Mouse (Mus musculus): ENCODE data around the gene Tenm4. TPM values are rescaled to one million over a fixed set of nuclear protein-coding genes. Genes with fewer than 3 reads are reported as not detected.

Tenm4 gene
- polyA plus RNA-seq, 1 experiment from 2014 or later = 47.1 TPM

DNA sequence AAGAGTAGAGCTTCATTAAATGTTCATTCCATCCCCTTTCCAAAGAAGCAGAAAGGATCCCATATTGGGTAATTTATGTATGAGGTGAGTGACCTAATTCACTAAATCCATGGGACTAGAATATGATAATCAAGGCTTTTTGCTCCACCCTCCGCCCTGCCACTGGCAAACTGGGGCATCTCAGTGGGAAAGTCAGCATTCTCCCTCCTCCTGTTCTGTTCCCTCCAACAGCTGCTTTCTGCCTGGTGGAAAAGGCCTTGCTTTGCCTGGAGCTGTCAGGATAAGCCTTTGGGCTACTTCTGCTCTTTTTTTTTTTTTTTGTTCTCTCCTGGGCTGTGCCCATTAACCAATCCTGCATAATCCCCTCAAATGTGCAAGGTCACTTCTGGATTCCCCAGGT is 51.5 kb downstream of the Tenm4 start:
- ATAC-seq = no peak
- no peaks in the 10 kb centered on the region for H3K9me3 ChIP-seq
- H3K4me1 ChIP-seq (replicated peaks) = peaks cover 8% of the 10 kb centered on the region; the same call in 1 of the 2 replicates
- no peaks in the 10 kb centered on the region for H3K36me3 ChIP-seq
- H3K27me3 ChIP-seq = no peaks in the 10 kb centered on the region
- H3K4me2 ChIP-seq (replicated peaks) = no peak overlapping the region
- H3K9ac ChIP-seq (replicated peaks) = no peak overlapping the region
- H3K27ac ChIP-seq = no peak overlapping the region
- no peak overlapping the region for H3K4me3 ChIP-seq (replicated peaks)
- WGBS = 79% methylated on average over 1 of the region's 1 CpGs

DNA sequence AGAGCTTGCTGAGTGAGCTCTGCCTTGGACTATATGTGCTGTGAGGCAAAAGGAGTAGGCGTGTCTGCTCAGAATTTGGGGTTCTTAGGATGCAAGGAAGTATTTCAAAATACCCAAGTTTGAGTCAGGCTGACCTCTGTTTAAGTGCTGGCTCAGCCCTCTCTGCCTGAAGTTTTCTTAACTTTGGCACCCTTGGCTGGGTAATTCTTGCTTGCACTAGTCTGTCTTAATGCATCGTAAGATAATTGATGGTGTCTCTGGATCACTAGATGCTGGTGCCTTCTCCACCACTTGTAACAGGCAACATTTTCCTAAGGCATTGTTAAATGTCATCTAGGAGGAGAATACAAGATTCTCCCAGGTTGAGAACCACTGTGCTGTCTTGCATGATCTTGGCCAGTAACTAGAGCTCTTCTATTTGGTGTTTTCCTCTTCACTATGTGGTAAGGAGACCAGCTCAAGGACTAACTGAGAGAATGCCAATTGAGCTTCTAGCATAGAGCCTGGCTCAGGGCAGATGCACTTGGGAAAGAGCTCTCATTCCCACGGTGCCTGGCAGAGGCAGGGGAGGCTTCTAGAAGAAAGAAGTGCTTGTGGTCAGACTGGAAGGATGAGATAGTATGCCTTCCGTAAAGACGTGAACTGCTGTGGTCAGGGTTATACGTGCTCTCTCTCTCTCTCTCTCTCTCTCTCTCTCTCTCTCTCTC is 57.7 kb downstream of the Tenm4 start:
- no peak for ATAC-seq
- peaks cover 21% of the 10 kb centered on the region for H3K4me1 ChIP-seq (replicated peaks)
- no peaks in the 10 kb centered on the region for H3K27me3 ChIP-seq
- no peaks in the 10 kb centered on the region for H3K9me3 ChIP-seq
- no peak overlapping the region for H3K9ac ChIP-seq (replicated peaks)
- no peak overlapping the region for H3K27ac ChIP-seq
- H3K4me2 ChIP-seq (replicated peaks) = no peak overlapping the region
- H3K4me3 ChIP-seq (replicated peaks) = no peak overlapping the region
- no peaks in the 10 kb centered on the region for H3K36me3 ChIP-seq
- WGBS = 88% methylated on average over 6 of the region's 6 CpGs

DNA sequence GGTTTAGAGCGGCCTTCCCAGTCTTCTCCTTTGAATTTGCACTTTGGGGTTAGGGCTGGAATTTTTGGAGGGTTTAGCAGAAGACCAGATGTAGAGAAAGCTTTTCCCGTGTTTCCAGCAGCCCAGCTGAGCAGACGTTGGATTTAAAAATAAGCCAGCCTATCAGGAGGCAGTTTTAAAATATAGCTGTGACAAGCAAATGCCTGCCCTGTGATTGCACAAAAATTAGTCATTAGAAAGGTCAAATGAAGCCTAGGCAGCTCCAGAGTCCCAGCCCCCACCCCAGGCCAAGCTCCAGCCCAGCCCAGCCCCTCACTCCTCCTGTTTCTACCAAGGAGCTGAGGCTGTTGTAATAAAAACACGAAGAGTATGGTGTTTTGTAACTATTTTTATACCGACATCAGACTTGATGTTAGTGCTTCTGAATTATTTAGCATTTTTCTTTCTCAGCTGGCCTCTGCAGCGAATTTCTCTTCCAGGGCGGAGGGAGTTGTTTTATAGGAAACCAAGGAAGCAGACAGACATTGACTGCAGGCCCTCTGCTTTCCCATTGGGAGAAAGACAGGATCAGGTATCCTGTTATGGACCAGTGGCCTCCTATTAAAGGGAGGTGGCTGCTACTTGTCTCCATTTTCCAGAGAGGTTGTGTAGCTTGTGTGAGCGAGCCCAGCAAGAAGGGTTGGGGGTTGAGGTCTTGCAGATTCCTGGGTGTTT is 59.1 kb downstream of the Tenm4 start:
- no peaks in the 10 kb centered on the region for H3K36me3 ChIP-seq
- no peak overlapping the region for H3K27ac ChIP-seq
- H3K9ac ChIP-seq (replicated peaks) = no peak overlapping the region
- H3K4me2 ChIP-seq (replicated peaks) = no peak overlapping the region
- 71% methylated on average over 8 of the region's 8 CpGs for WGBS
- ATAC-seq = peak; percentile 7; the same call in 1 of the 2 replicates
- H3K4me3 ChIP-seq (replicated peaks) = no peak overlapping the region
- peaks cover 21% of the 10 kb centered on the region for H3K4me1 ChIP-seq (replicated peaks)
- H3K9me3 ChIP-seq = no peaks in the 10 kb centered on the region
- H3K27me3 ChIP-seq = no peaks in the 10 kb centered on the region

DNA sequence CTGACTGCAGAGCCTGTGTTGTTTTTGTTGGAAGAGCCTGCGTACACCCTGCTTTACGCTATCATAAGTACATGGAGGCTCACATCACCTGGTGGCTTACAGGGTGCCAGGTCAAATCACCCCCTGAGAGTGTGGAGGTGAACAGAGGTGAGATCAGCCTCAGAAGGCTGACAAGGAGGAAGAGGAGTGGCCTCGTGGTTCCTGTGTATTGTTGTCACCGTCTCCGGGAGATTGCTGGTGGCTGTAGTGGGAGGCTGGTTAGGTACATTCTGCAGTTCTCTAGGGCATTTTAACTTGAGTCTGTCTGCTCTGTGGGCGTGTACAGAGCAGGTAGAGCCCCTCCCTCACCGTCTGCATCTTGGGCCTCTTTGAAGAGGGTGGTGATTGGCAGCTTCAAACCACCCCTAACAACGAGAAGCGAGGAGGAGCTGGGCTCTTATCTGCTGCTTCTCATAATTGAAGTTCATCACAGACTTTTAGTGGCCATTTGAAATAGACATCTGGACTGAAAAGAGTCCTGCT is 59.7 kb downstream of the Tenm4 start:
- Histone ChIP-seq H3K4me2 (replicated peaks) (no peak overlapping the region), H3K4me3 (replicated peaks) (no peak overlapping the region), H3K4me1 (replicated peaks) (peaks cover 21% of the 10 kb centered on the region), H3K27me3 (no peaks in the 10 kb centered on the region), H3K36me3 (no peaks in the 10 kb centered on the region), H3K9ac (replicated peaks) (no peak overlapping the region), H3K27ac (no peak overlapping the region), H3K9me3 (no peaks in the 10 kb centered on the region)
- ATAC-seq = peak; percentile 28; the same call in 1 of the 2 replicates
- WGBS = 45% methylated on average over 9 of the region's 9 CpGs

DNA sequence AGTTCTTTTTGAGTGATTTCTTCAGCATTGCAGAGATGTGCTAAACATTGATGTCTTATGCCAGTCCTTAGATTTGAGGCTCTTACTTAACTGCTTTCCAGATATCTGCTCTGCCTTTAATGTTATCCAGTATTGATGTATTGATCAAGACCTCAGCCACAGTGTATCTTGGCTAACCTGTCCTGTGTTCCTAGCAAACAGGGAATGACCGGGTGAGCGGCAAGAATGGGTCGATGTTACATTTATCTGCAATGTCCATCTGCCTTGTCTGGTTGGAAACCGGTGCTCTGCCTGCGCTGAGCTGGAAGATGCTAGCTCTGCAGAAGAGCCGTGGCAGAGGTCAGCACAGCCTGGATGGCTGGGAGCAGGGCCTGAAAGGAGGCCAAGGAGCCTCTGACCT is 64.8 kb downstream of the Tenm4 start:
- peaks cover 8% of the 10 kb centered on the region for H3K4me1 ChIP-seq (replicated peaks)
- no peaks in the 10 kb centered on the region for H3K9me3 ChIP-seq
- H3K4me2 ChIP-seq (replicated peaks) = no peak overlapping the region
- H3K4me3 ChIP-seq (replicated peaks) = no peak overlapping the region
- WGBS = 86% methylated on average over 6 of the region's 6 CpGs
- no peaks in the 10 kb centered on the region for H3K27me3 ChIP-seq
- H3K9ac ChIP-seq (replicated peaks) = no peak overlapping the region
- H3K27ac ChIP-seq = no peak overlapping the region
- no peak for ATAC-seq
- no peaks in the 10 kb centered on the region for H3K36me3 ChIP-seq

DNA sequence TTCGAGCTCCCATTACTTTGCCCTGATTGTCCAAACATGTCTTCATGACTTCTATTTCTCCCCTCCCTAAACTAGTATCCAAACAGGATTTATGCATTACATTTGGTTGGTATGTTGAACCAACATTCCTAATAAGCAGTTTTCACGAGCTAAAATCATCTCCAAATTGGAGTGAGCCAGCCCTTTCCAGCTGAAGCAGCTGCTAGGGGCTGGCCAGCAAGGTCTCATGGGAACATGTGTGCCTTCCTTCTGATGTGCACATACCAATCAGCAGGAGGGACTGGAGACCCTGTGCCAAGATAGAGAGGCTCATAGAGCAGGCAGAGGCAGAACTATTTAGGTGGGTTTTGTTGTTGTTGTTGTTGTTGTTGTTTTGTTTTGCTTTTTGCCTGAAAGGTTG is 69.6 kb downstream of the Tenm4 start:
- WGBS = 68% methylated on average over 2 of the region's 2 CpGs

DNA sequence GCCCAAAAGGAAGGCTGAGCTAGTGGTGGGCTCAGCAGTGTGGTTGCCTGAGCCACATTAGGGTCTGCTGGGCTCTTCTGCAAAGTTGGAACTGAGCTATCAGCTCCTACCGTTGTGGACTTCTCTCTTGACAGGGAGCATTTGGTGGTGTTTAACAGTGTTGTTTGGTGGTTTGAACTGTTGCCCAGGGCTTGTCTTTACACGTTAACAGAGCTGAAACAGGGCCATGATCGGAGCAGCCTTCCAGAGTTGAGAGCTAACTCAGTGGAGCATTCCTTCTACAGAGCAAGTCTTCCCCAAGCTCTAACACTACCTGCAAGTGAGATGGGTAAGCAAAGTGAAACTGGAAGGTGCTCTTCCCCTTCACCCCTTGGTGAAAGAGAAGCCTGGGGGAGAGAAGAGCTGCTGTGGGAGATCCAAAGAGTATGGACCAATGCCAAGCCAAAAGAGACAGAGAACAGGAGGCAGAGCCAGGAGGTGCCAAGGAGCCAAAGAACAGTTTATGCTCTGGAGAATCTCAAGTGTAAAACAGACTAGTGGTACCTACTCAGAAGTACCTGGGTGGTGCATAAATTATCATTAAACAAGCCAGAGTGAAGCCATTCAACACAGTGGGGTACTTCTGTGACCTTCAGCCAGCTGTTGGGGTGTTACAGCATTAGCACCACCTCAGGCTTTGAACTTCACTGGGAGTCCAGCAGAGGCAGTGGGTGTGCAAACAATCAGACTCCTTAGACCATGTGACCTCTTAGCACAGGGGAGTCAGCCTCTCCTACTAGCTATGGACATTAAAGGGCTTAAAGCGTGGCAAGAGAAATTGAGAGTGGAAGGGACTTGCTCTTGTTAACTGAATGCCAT is 71.5 kb downstream of the Tenm4 start:
- Histone ChIP-seq H3K9ac (replicated peaks) (no peak overlapping the region), H3K4me3 (replicated peaks) (no peak overlapping the region), H3K4me1 (replicated peaks) (peaks cover 12% of the 10 kb centered on the region; the same call in 1 of the 2 replicates), H3K27ac (no peak overlapping the region), H3K9me3 (no peaks in the 10 kb centered on the region), H3K4me2 (replicated peaks) (no peak overlapping the region), H3K27me3 (no peaks in the 10 kb centered on the region), H3K36me3 (0 out of 2 replicates have a peak, but pooled peaks cover 4% of the 10 kb centered on the region)
- ATAC-seq = no peak
- 83% methylated on average over 4 of the region's 4 CpGs for WGBS

More for the DNA sequence above, 69.6 kb downstream of the Tenm4 start:
- Histone ChIP-seq H3K4me2 (replicated peaks) (no peak overlapping the region), H3K27ac (no peak overlapping the region), H3K9me3 (no peaks in the 10 kb centered on the region), H3K27me3 (no peaks in the 10 kb centered on the region), H3K4me1 (replicated peaks) (peaks cover 12% of the 10 kb centered on the region; the same call in 1 of the 2 replicates), H3K9ac (replicated peaks) (no peak overlapping the region), H3K4me3 (replicated peaks) (no peak overlapping the region), H3K36me3 (0 out of 2 replicates have a peak, but pooled peaks cover 4% of the 10 kb centered on the region)
- no peak for ATAC-seq

DNA sequence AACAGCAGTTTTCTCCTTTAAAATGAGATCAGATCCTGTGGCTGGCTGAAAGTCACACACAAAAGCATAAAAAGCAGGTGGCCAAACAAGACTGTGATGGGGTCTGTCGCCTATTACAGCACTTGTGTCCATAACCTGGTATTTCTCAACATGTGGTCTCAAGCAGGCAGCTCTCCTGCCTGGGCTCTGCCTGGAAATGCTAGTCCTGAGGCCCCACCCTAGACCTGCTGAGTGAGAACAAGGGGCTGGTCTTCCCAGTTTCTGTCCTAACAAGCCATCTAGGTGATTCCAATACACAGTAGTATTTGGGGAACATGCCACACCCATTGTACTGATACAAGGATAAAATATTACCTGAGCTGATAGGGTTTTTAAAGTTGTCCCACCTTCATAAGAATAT is 73.8 kb downstream of the Tenm4 start:
- Histone ChIP-seq H3K9me3 (no peaks in the 10 kb centered on the region; the same call in 1 of the 2 replicates), H3K4me1 (replicated peaks) (peaks cover 12% of the 10 kb centered on the region; the same call in 1 of the 2 replicates), H3K27me3 (no peaks in the 10 kb centered on the region), H3K27ac (no peak overlapping the region), H3K36me3 (peaks cover 9% of the 10 kb centered on the region), H3K4me2 (replicated peaks) (no peak overlapping the region), H3K9ac (replicated peaks) (no peak overlapping the region), H3K4me3 (replicated peaks) (no peak overlapping the region)
- 86% methylated on average over 1 of the region's 1 CpGs for WGBS
- ATAC-seq = no peak

DNA sequence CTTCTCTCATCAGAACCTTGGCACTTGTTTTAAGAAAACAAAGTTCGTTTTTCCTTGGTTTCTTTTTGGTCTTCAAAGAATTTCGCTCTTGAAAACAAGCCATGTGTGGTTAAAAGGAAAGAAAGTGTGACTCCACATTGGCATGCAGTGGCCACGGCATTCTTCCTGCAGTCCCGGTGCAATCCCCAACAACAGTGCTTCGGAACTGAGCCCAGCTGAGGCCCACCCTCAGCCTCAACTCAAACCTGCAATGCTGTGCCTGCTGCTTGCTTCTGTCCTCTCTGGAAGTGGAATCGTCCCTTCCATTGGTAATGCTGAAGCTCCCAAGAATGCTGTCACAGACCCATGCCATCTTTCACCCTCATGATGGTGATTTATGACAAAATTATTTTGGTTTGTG is 88.6 kb downstream of the Tenm4 start:
- H3K9ac ChIP-seq (replicated peaks) = no peak overlapping the region
- no peak for ATAC-seq
- H3K4me2 ChIP-seq (replicated peaks) = no peak overlapping the region
- H3K4me3 ChIP-seq (replicated peaks) = no peak overlapping the region
- no peaks in the 10 kb centered on the region for H3K36me3 ChIP-seq
- no peak overlapping the region for H3K27ac ChIP-seq
- H3K4me1 ChIP-seq (replicated peaks) = peaks cover 6% of the 10 kb centered on the region; the same call in 1 of the 2 replicates
- no peaks in the 10 kb centered on the region for H3K27me3 ChIP-seq
- H3K9me3 ChIP-seq = no peaks in the 10 kb centered on the region
- WGBS = 88% methylated on average over 6 of the region's 6 CpGs

DNA sequence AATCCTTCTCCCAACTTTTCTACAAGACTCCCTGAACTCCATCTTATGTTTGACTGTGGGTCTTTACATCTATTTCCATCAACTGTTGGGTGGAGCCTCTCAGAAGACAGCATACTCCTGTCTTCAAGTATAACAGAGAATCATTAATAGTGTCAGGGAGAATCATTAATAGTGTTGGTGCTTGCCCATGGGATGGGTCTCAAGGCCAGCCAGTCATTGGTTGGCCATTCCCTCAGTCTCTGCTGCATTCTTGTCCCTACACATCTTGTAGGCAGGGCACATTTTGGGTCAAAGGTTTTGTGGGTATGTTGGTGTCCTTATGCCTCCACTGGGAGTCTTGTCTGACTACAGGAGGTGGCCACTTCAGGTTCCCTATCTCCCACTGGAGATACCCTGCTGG is 91.1 kb downstream of the Tenm4 start:
- no peak for ATAC-seq
- Histone ChIP-seq H3K27ac (no peak overlapping the region), H3K9ac (replicated peaks) (no peak overlapping the region), H3K9me3 (no peaks in the 10 kb centered on the region), H3K4me1 (replicated peaks) (peaks cover 6% of the 10 kb centered on the region; the same call in 1 of the 2 replicates), H3K4me2 (replicated peaks) (no peak overlapping the region), H3K27me3 (peaks cover 2% of the 10 kb centered on the region; the same call in 1 of the 2 replicates), H3K4me3 (replicated peaks) (no peak overlapping the region), H3K36me3 (no peaks in the 10 kb centered on the region)

DNA sequence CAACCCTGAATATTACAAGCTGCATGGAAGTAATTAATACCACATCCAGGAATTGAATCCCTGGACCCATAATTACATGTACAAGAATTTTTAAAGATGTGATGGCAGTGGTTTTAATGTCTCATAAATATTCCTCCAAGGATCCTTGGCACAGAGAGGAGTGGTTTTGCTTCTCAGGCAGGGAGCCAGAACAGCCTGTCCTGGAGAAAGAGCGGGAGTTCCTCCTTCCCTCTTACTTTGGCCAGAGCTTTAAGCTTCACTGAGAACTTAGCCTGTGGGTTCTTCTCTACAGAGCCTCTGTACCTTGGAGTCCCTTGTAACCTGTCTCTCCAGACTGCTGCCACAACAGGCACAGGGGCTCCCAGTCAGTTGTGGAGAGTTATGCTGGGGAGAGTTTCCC is 94.9 kb downstream of the Tenm4 start:
- Histone ChIP-seq H3K4me1 (replicated peaks) (peaks cover 18% of the 10 kb centered on the region), H3K9me3 (no peaks in the 10 kb centered on the region), H3K9ac (replicated peaks) (no peak overlapping the region), H3K27me3 (peaks cover 6% of the 10 kb centered on the region; the same call in 1 of the 2 replicates), H3K4me3 (replicated peaks) (no peak overlapping the region), H3K27ac (no peak overlapping the region), H3K36me3 (no peaks in the 10 kb centered on the region), H3K4me2 (replicated peaks) (no peak overlapping the region)
- no peak for ATAC-seq
- WGBS = 86% methylated on average over 1 of the region's 1 CpGs
